Mouse (Mus musculus) adrenal gland, adult 8-10 months (tissue): ENCODE results near the gene Retreg1. TPM values are rescaled to one million over a fixed set of nuclear protein-coding genes. Genes with fewer than 3 reads are reported as not detected.

ENCODE experiments used
- DNase-seq: peaks from one replicate; pipeline ENCODE4 v3.0.0; 2022
- microRNA-seq, 2 experiments: library from miRNA; unstranded; fragments of <30 nt; microRNA quantifications; one replicate each; pipeline ENCODE4 v1.2.0; 2022
- total RNA-seq, 4 experiments: library from RNA; stranded (reverse); gene quantifications; 2 replicates each; pipeline ENCODE4 v1.2.4; 2022

Retreg1 gene
- total RNA-seq, 4 experiments from 2014 or later: 39.4 to 99.3 (median 45.7) TPM

DNA sequence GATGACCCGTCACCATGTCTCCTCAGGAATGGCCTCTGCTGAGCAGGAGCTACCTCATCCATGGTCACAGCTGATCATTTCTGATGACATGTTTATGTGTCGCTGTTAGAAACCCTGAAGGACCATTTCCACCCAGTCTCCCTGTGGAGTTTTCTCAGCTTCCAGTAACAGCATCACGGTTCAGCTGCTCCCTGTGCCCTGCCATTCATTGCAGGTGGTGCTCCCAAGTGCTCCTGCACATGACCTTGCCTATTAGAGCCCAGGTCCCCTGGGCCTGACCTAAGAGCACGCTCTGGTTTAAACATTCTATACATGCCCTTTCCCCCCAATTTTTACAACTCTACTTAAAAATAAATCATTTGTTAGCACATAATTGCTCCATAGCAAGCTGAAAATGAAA is 169.9 kb downstream of the Retreg1 start:
- no peak for DNase-seq

DNA sequence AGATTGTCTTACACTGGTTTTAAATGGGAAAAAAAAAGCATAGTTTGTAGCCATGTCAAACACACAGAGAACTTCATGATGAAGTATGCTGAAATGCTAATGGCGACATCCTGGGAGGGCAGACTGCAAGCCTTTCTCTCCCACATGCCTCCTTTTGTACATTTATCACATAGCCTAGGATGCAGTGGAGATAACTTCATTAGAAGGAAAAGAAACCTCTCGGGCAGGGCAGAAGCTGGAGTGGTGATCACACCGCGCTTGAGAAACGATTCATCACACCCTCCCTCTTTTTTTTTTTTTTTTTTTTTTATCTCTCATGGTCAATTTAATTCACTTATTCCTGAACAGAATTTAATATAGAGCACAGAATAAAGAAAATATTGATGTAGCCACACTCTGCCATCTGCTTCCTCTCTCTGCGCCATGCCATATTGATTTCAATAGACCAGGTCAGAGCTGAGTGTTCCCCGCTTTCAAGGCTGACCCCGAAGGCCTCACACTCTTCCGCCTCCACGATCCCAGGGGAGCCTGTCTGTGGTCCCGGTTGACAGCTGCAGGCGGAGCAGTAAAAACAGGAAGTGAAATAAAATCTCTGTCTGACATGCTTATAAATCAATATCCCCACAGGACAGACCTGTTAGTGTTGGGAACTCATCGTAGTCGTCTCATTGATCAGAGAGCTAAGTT is 173.1 kb downstream of the Retreg1 start:
- DNase-seq: peak; percentile 7

DNA sequence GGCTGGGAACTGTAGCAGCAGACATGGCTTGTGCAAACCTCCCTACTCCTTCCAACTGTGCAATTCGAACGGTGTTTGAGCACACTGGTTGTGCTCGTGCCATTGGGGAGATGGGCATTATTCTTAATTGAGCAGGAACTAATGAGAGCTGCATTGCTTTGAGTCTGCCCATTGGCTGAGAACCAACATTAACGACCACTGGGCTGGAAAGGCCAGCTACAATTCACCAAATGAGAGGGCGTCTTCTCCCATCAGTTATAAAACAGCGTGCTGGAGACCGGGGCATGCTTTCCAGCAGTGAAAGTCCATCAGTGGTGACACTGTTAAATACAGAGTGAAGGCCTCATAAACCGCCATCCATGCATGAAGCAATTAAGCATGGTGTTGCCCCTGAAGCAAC is 178.7 kb downstream of the Retreg1 start:
- no peak for DNase-seq

DNA sequence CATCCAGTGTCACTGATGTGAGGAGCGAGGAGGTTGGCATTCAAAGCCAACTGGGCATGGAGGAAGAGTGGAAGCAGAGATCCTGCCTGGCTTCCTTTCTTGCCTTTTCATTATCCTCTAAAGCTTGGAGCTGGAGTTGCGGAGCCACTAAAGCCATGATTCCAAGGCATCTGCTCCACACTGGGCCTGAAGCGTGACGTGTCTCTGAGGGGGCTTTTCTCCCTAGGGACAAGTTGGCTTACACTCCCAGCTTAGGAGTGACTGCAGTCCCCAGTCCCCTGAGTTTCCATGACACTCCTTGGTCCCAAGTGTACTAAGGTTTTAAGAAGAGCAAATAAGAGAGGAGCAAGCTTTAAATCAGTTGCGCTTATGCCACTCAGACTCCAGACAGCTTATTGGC is 179.7 kb downstream of the Retreg1 start:
- DNase-seq: no peak

Small RNA genes within 50 kb of the gene (microRNA-seq; reads per million reads assigned to microRNA genes)
- gene Mir7212: 0.18 to 1.8 reads per million in 2 experiments

Other genes with a start within 250 kb of the Retreg1 start
- 10 to 100 TPM; 59.0 to 68.5 (median 62.0) TPM for gene Myo10, start 220.7 kb upstream of the Retreg1 start, total RNA-seq
- 10 to 100 TPM; 34.6 to 48.9 (median 45.5) TPM for gene Zfp622, start 141.2 kb downstream of the Retreg1 start, total RNA-seq